Mouse (Mus musculus) hindbrain, postnatal 0 days (tissue): ENCODE data around the gene Adarb2. TPM values are rescaled to one million over a fixed set of nuclear protein-coding genes. Genes with fewer than 3 reads are reported as not detected.
A peak's percentile ranks its signal among the peaks of the same experiment; 100 is the strongest.

Source experiments
- ATAC-seq: fragments of 200-750 bp; cut with Nextera tagmentation; 2 replicates; pipeline ENCODE4 v1.8.0; 2017; ENCODE audit warnings: mild to moderate bottlenecking, moderate TSS enrichment, moderate library complexity
- DNase-seq: peaks from one replicate; pipeline ENCODE4 v3.0.0-alpha.2; 2015; ENCODE audit warnings: low spot score
- H3K27ac ChIP-seq: fragments of 300-500 bp; sonication (generic); 2 replicates; pipeline ENCODE4 v1.5.1; 2014; ENCODE audit warnings: mild to moderate bottlenecking
- H3K27me3 ChIP-seq: fragments of 300-500 bp; sonication (generic); 2 replicates; pipeline ENCODE4 v1.6.1; 2014; ENCODE audit warnings: low read length, mixed read lengths; ENCODE audit not compliant: insufficient read depth
- H3K36me3 ChIP-seq: fragments of 300-500 bp; sonication (generic); 2 replicates; pipeline ENCODE4 v1.6.1; 2014; ENCODE audit warnings: low read length, mixed read lengths; ENCODE audit not compliant: insufficient read depth
- H3K4me1 ChIP-seq: fragments of 300-500 bp; sonication (generic); 2 replicates; pipeline ENCODE4 v1.6.1; 2014; ENCODE audit warnings: antibody characterized with exemption, low read length, mixed read lengths; ENCODE audit not compliant: insufficient read depth
- H3K4me2 ChIP-seq: fragments of 300-500 bp; sonication (generic); 2 replicates; pipeline ENCODE4 v1.6.1; 2014; ENCODE audit warnings: low read depth, mild to moderate bottlenecking, low read length, moderate library complexity, mixed read lengths
- H3K4me3 ChIP-seq: fragments of 300-500 bp; sonication (generic); 2 replicates; pipeline ENCODE4 v1.5.1; 2014; ENCODE audit warnings: low read length
- H3K9ac ChIP-seq: fragments of 300-500 bp; sonication (generic); replicated peaks from 2 replicates; pipeline ENCODE4 v1.6.1; 2014; ENCODE audit warnings: mild to moderate bottlenecking, low read length, moderate library complexity, mixed read lengths
- H3K9me3 ChIP-seq: fragments of 300-500 bp; sonication (generic); 2 replicates; pipeline ENCODE4 v1.6.1; 2016; ENCODE audit warnings: low read length, mixed read lengths
- CTCF ChIP-seq: IDR thresholded peaks from 2 replicates; pipeline ENCODE4 v1.5.1; 2016; ENCODE audit warnings: antibody characterized with exemption, control low read depth, low read depth
- WGBS: fragments of 180-500 bp; shearing (Covaris S2); extraction: QIAGEN DNeasy Blood & Tissue Kit; methylation state at CpG from one replicate; pipeline ENCODE4 v1.1.7; 2014; 5-methylcytosine and 5-hydroxymethylcytosine counted together
- polyA plus RNA-seq: library from polyadenylated mRNA; unstranded; fragments of >200 nt; fragmentation: Nextera tagmentation; extraction: Ambion mirVana; gene quantifications from 2 replicates; pipeline ENCODE4 v1.2.1, GENCODE M21; 2015
- total RNA-seq: library from RNA; depleted of rRNA; stranded (reverse); fragments of >200 nt; gene quantifications from 2 replicates; pipeline ENCODE4 v1.2.3, GENCODE M21; 2014

The Adarb2 gene
- total and polyA plus RNA-seq, 2 experiments from 2014 or later, result 13.5 to 33.8 TPM

DNA sequence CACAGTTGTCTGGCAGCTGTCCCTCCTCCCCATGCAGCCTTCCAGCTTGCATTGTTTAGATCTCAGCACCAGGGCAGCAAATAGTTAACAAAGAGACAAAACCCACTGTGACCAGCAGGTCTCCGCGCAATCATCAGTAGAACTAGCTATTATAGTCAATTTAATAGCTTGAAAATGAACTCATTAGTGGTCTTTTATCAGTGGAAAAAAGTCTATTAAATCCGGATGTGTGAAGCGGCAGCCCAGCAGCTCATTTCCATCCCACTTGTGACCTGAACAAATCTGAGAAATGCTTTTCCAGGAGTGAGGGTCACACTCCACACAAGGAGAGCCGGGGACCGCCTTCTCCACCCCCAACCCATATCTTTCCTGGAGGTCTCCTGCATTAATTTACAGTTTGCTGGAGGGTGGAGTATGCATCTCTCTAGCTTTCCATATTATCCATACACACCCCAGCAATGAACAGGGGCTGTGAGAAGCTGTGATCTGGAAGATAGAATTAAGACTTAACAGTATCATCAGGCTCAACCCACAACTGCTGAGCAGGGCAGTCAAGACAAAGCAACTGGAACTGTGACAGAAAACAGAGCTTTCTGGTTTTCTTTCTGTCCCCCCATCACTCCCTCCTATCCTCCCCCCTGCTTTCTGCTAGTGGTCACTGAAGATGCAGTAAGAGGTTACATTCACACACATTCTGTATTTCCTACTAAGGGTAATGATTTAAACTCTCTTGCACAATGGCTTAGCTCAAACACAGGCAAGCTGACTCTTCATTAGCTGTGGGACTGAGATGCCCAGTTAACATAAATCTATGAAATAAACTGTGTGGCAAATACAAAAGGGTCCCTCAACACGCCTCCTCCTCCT, 131.2 kb downstream of the Adarb2 start:
- peak; percentile 72 for ATAC-seq
- WGBS, result 18% methylated on average over 7 of the region's 7 CpGs
- H3K4me2 ChIP-seq, result peak overlapping the region; percentile 27
- H3K9me3 ChIP-seq, result no peaks in the 10 kb centered on the region
- H3K27ac ChIP-seq, result no peak overlapping the region
- H3K27me3 ChIP-seq, result no peaks in the 10 kb centered on the region
- DNase-seq, result peak; percentile 30
- H3K4me3 ChIP-seq, result no peak overlapping the region
- H3K9ac ChIP-seq, result peak overlapping the region; percentile 21; the same call in 1 of the 2 replicates
- H3K36me3 ChIP-seq, result no peaks in the 10 kb centered on the region
- no peak for TF ChIP-seq CTCF
- H3K4me1 ChIP-seq, result peaks cover 3% of the 10 kb centered on the region; the same call in 1 of the 2 replicates

DNA sequence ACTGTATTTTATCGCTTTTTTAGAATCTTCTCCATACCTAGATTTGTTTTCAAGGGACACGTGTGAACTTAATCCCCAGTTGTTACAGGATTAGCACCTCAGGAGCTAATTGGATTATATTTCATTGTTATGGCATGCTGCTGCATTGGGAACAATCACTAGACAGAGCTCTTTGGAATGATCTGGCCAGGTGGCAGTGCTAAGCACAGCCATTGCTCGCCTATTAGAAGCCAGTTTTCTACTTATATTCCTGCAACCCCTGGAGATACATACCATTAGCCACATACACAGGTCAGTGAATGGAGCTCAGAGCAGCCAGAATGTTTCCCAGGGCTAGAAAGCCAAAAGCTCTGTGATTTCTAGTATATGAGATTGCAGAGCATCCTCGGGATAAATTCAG, 131.9 kb downstream of the Adarb2 start:
- H3K9me3 ChIP-seq, result no peaks in the 10 kb centered on the region
- no peak for TF ChIP-seq CTCF
- H3K4me3 ChIP-seq, result no peak overlapping the region
- WGBS, result 45% methylated on average over 4 of the region's 4 CpGs
- ATAC-seq (no peak; the same call in 1 of the 2 replicates), DNase-seq (no peak)
- no peak overlapping the region for H3K9ac ChIP-seq
- no peaks in the 10 kb centered on the region for H3K36me3 ChIP-seq
- no peak overlapping the region for H3K27ac ChIP-seq
- no peaks in the 10 kb centered on the region for H3K27me3 ChIP-seq
- H3K4me1 ChIP-seq, result peaks cover 3% of the 10 kb centered on the region; the same call in 1 of the 2 replicates
- H3K4me2 ChIP-seq, result no peak overlapping the region

DNA sequence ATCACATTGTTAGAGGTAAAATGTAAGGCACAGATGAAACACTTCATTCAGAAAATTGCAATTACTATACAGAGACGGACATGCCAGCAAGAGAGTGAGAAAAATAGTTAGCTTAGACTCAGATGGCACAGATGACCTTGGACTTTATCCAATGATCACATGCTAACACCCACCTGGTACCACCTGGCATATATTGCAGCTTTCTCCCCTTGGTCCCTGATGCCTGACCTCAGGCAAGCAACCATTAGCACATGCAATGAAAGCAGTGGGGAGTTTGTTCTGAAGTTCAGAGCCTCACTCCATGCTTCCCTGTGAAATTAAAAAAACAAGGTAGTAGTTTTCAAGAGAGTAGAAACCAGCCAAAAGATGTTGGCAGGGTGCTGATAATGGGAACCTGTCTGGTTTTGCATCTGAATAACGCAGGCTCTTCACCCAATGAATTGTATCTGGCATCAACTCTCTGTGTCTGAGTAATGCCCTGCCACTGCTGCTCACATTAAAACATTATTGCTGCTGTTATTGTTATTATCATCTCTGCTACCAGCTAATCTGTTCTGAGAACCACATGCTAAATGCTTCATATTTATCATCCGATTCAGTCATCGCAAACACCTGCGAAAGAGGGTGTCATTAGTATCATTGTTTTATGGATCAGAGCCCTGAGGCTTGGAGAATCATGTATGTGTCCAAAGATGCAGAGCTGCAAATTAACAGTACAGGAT, 138.6 kb downstream of the Adarb2 start:
- Histone ChIP-seq H3K36me3 (no peaks in the 10 kb centered on the region), H3K9ac (no peak overlapping the region), H3K4me1 (no peaks in the 10 kb centered on the region), H3K4me3 (no peak overlapping the region), H3K27me3 (no peaks in the 10 kb centered on the region), H3K4me2 (no peak overlapping the region), H3K27ac (no peak overlapping the region), H3K9me3 (no peaks in the 10 kb centered on the region)
- TF ChIP-seq CTCF, result no peak
- ATAC-seq, result peak; percentile 59; the same call in 1 of the 2 replicates
- DNase-seq, result peak; percentile 52
- 67% methylated on average over 5 of the region's 5 CpGs for WGBS

DNA sequence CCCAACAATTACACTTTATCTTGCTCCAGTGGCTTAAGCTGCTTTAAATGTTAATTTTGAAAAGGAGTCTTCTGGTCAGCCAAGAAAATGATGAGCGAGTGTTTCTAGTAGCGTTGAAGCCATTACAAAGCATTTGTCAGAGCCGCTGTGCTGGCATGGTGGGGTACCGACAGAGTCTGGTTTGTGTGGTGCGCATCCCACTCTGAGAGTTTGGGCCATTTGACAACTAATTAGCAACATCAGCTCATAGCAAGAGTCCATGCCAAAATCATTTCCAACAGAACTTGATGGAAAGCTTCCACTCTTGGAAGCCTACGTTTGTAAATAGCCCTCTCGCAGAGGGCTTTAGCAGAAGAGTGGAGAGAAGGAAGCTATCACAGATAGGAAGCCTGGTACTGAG, 144.5 kb downstream of the Adarb2 start:
- H3K9ac ChIP-seq, result no peak overlapping the region

DNA sequence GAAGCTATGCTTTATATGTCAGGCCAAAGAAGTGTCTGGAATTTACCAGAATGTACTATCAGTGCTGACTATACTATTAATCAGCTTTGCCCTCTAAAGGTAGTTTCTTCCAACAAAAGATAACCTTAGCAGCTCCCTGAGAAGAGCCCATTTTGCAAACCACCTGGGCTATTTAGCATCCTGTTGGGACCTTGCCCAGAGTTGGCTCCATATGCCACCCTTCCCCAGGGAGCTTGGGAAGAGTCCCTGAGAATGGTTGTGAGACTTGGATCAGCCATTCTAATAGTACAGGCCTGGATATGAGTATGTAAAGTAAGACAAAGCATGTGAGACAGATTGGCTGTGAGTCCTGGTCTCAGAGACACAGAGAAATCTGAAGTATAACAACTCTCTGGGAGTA, 149.7 kb downstream of the Adarb2 start:
- Histone ChIP-seq H3K9me3 (no peaks in the 10 kb centered on the region), H3K4me2 (no peak overlapping the region), H3K4me1 (no peaks in the 10 kb centered on the region), H3K36me3 (no peaks in the 10 kb centered on the region), H3K9ac (no peak overlapping the region), H3K27me3 (no peaks in the 10 kb centered on the region), H3K27ac (no peak overlapping the region), H3K4me3 (no peak overlapping the region)
- TF ChIP-seq CTCF, result no peak
- ATAC-seq, result no peak
- no peak for DNase-seq

More for the DNA sequence above, 144.5 kb downstream of the Adarb2 start:
- H3K4me2 ChIP-seq, result no peak overlapping the region
- H3K27ac ChIP-seq, result no peak overlapping the region
- H3K4me3 ChIP-seq, result no peak overlapping the region
- H3K27me3 ChIP-seq, result no peaks in the 10 kb centered on the region
- H3K9me3 ChIP-seq, result no peaks in the 10 kb centered on the region
- peak; percentile 67 for ATAC-seq
- H3K36me3 ChIP-seq, result no peaks in the 10 kb centered on the region
- H3K4me1 ChIP-seq, result no peaks in the 10 kb centered on the region
- peak; percentile 55 for DNase-seq
- no peak for TF ChIP-seq CTCF
- WGBS, result 58% methylated on average over 7 of the region's 7 CpGs

DNA sequence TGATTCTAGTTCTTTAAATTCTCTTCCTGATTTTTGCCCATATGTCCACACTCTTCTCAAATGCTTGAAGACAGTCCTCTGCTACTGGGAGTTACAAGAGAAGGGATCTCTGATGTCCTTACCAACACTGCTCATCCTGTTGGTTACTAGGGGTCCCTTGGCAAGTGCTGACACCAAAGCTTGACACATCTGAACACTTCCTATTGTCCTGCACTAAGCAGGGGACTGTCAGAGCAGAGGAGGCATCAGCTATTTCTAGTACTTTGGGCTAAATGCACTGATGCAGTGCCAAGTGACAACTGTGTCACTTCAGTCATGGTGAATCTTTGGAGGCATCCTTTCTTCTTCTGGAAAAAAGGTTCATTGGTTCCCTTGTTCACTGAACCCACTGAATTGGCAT, 150.3 kb downstream of the Adarb2 start:
- H3K4me1 ChIP-seq, result no peaks in the 10 kb centered on the region
- H3K9ac ChIP-seq, result no peak overlapping the region
- no peaks in the 10 kb centered on the region for H3K36me3 ChIP-seq
- H3K27me3 ChIP-seq, result no peaks in the 10 kb centered on the region
- no peak overlapping the region for H3K27ac ChIP-seq
- H3K4me3 ChIP-seq, result no peak overlapping the region
- TF ChIP-seq CTCF, result no peak
- ATAC-seq (peak; percentile 93), DNase-seq (no peak)
- H3K9me3 ChIP-seq, result no peaks in the 10 kb centered on the region
- no peak overlapping the region for H3K4me2 ChIP-seq

DNA sequence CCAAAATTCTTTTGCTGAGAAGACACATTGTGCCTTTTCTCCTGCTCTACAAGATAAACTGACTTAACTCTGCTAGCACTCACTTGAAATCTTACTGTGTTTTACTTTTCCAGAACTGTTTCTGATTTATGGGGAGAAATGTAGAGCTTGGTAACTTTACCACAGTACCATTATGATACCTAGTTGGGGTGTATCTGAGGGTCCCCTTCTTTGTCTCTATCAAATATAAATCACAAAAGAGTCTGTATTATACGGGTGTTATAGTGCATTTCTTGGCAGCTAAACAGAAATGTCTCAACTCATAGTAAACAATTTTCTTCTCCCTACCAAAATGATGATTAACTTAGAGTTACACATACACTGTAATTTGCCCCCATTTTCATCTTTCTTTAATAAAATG, 162.9 kb downstream of the Adarb2 start:
- WGBS, result 69% methylated on average over 1 of the region's 1 CpGs
- Histone ChIP-seq H3K27me3 (no peaks in the 10 kb centered on the region), H3K4me3 (no peak overlapping the region), H3K36me3 (no peaks in the 10 kb centered on the region), H3K9me3 (no peaks in the 10 kb centered on the region), H3K4me2 (no peak overlapping the region), H3K27ac (no peak overlapping the region), H3K9ac (no peak overlapping the region), H3K4me1 (no peaks in the 10 kb centered on the region)
- DNase-seq (no peak), ATAC-seq (no peak)
- no peak for TF ChIP-seq CTCF
